Mouse (Mus musculus) heart, postnatal 0 days (tissue): ENCODE measurements around the gene Polr2h.

ENCODE experiments used
- CTCF ChIP-seq: IDR thresholded peaks from 2 replicates; pipeline ENCODE4 v1.5.1; 2016; ENCODE audit warnings: antibody characterized with exemption, control low read depth, low read depth
- EP300 ChIP-seq: IDR thresholded peaks from 2 replicates; pipeline ENCODE4 v1.6.1; 2016; ENCODE audit warnings: antibody characterized with exemption, low read depth

DNA sequence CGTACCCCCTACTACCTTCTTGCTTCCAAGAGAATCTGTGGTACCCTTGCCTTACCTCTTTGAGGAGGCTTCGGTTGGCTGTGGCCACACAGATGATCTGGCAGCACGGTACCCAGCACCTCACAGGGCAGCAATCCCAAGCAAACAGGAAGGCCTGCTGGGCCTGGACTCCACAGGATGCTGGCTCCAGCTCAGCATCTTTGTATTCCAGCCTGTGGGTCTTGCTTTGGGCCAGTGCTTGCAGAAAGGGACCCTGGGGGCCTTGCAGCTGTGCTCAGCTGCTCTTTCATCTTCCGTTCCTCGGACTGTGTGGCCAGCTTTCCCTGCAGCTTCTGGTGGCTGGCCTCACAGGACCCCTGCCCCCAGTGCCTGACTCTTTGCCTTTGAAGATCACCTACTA, 17.4 kb upstream of the Polr2h start:
- TF ChIP-seq CTCF, result no peak
- TF ChIP-seq EP300, result no peak
